Mouse (Mus musculus): Measurements from ENCODE around the gene Htatip2. TPM values are rescaled to one million over a fixed set of nuclear protein-coding genes. Genes with fewer than 3 reads are reported as not detected.
A peak's percentile ranks its signal among the peaks of the same experiment; 100 is the strongest.

Gene Htatip2
- total RNA-seq (2021) = 1 to 10 TPM; 7.0 to 8.1 TPM

DNA sequence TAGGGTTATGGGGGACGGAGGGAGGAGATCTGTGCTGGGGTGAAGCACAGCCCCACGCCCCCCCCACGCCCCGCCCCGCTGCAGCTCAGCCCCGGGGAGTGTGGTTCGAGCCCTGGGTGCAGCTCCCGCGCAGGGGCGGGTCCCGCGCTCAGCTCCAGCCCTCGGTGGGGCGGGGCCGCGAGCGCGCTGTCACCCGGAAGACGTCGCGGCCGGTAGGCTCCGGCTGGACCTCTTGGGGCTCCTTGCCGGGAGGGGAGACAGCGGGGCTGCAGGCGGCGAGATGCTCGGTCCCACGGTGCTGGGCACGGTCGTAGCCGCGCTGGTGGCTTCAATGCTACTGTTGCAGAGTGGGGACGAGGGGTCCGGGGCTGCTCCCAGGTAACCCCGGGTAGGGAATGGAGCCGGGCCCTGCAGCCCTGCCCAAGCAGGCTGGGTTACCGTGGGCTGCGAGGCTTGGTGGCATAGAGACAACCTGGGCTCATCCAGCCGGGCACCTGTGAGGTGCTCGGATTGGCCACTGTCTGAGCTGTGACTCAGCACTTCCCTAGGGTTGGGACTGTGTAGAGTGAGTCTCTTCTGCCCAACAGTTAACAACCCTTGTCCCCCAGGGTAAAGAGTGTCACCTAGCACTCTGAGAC is at the start of gene Htatip2:
Htatip2 (plus strand) TSS at position 182 of the 638 bp plus-strand sequence.
- intact Hi-C loops (cut with DNase I) = no loop called here

DNA sequence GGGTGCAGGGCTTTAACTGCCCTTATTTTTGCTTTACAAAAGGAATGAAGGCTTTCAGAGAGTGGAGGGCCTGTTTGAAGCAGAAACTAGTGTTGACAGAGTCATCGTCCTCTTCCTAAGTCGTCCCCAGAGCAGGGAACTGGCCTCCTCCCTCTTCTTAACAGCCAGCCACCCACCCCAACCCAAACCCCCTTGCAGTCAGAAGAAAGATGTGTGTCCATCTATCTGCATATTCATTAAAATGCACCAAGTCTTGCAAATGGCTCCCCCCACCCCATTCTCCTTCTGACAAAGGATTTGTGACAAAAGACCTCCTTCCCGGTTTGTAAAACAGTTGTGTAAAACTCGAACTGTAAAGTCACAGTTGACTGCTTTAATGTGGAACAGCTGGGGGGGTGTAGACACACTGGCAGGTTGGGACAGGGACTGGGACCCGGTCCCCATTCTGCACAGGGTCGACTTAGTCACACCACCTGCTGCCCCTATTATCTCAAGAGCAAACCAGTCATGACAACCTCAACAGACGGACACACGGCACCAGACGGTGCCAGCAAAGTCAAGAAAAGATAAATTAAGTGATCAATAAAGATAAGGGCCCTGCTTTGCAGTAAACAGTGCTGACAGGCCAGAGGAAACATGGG is 49.4 kb upstream of the Htatip2 start:
- no peak for DNase-seq (ENCODE audit: extremely low spot score in 1 of 2, low spot score in 2 of 2)
- intact Hi-C loops (cut with DNase I) = no loop called here

More for the DNA sequence above, at the start of gene Htatip2:
- peak in 1 of 2 experiments; percentile 70 for DNase-seq (ENCODE audit: extremely low spot score in 1 of 2, low spot score in 2 of 2)

DNA sequence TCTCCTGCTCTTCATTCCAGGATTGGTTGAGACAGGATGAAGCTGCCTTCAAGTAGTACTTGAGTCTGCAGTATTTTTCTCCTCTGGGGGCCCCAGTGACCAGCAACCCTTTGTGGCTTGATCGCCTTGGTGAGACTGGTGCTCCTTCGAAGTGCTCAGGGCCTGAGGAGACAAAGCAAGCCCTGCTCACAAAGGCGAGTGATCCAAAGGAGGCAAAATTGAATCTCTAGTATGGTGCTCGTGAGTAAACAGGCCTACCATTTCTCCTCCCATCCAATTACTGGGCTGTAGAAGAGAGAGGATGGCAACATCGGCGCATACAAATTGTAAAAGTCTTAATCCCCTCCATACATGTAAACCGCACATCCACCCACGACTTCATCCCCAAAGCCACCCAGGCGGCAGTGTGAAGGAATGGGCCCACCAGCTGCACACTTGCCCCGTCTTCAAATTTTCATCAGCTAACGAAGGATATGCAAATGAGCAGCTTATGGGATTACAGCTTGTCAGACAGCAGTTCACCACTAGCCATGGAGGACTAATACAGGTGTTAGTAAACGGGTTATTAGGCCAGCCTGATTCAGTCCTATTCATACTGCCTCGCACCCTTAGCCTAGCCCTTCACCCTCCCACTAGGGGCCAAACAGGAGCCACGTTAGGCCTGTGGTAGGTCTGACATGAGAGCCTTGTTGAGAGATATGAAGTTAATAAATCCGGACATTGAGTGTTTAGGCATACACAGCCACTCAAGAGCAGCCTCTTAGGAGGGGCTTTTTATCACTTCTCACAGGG is 40.8 kb upstream of the Htatip2 start:
- no peak for DNase-seq (ENCODE audit: extremely low spot score in 1 of 2, low spot score in 2 of 2)
- intact Hi-C loops (cut with DNase I) = no loop called here

DNA sequence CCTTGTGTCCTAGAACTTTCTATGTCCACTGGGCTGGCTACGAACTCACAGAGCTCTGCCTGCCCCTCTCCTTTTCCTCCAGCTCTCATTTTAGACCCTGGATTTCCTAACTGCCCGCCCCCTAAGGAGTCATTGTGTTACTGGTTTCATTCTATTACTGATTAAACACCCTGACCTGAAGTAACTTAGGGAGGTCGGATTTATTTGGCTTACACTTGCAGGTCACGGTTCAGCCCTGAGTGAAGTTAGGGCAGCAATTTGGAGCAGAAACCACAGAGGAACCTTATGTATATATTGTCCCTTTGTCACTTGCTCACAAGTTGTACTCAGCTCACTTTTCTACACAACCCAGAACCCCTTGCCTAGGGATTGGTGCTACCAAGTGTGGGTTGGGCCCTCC is 24.6 kb upstream of the Htatip2 start:
- DNase-seq (ENCODE audit: extremely low spot score in 1 of 2, low spot score in 2 of 2) = no peak
- intact Hi-C loops (cut with DNase I) = no loop called here

DNA sequence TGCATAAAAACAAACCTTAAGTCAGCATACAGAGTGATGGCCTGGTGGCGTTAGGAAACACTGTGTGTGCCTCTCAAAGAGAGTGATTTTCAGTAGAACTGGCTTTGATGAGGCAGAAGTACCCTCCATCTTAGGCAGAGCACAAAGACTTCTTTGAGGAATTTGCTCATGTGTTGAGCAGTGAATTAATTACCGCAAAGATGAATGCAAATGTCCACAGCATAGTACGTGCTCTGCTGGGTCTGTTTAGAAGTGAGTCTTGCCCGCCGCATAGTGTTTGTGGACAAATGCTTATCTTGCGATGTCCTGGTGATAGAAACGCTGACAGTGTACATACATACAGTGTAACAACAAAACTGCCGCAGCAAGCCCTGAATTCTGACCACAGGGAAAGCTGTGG is 19.5 kb upstream of the Htatip2 start:
- intact Hi-C loops (cut with DNase I) = no loop called here
- DNase-seq (ENCODE audit: extremely low spot score in 1 of 2, low spot score in 2 of 2) = no peak

DNA sequence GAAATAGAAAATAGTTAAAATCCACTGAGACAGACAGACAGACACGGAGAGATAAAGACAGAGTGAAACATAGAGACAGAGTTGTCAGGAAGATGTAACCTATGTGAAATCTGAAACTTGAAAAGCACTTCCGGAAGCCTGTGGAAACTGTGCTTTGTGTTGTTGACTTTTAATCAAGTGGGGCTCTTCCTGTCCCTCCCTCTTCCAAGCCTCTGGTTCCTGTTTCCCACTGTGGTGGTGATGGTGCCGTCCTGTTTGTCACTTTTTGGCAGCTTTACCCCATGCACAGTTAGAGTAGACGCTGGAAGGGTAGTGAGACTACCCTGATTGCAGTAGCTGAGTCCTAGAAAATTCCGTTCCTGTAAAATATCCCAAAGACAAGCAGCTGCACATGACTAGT is 17.4 kb upstream of the Htatip2 start:
- intact Hi-C loops (cut with DNase I) = loop anchor here (10.0 kb wide), 1 partner anchor 267 kb away; no protein-coding TSS in a partner anchor
- DNase-seq (ENCODE audit: extremely low spot score in 1 of 2, low spot score in 2 of 2) = no peak

DNA sequence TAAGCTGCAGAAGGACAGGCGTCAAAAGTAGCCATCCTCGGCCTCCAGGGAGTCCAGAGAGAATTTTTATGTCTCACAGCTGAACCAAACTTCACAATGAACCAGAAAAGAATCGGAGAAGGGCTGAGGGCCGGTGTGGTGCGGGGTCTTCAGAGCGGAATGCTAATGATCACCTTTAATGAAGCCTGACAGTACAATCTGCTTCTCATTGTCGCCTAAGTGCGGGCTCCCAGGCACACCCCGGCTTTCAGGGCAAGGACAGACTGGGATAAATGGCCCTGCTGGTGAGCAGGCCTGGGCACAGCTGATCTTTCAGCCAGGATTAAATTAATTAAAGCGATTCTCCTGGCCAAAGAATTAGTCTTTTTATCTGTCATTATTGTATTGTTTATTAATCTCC is 17.0 kb upstream of the Htatip2 start:
- DNase-seq (ENCODE audit: extremely low spot score in 1 of 2, low spot score in 2 of 2) = no peak

DNA sequence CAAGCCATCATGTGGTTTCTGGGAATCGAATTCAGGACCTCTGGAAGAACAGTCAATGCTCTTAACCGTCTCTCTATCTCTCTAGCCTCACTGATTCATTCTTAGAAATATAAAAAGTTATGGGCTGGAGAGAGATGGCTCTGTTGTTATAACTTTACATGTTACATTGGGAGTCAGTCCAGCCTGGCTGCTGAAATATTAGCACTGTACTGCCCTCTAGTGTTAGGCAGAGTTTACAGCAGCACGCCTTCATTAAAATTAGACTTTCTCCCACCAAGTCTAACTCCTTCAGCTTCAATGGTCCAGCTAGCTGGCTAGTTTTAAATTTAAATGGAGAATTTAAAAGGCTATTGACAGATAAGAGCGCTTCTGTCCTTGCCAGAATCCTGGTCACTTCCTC is 7.8 kb upstream of the Htatip2 start:
- DNase-seq (ENCODE audit: extremely low spot score in 1 of 2, low spot score in 2 of 2) = peak in 1 of 2 experiments; percentile 37

More for the DNA sequence above, 17.0 kb upstream of the Htatip2 start:
- intact Hi-C loops (cut with DNase I) = loop anchor here (10.0 kb wide), 1 partner anchor 267 kb away; no protein-coding TSS in a partner anchor

DNA sequence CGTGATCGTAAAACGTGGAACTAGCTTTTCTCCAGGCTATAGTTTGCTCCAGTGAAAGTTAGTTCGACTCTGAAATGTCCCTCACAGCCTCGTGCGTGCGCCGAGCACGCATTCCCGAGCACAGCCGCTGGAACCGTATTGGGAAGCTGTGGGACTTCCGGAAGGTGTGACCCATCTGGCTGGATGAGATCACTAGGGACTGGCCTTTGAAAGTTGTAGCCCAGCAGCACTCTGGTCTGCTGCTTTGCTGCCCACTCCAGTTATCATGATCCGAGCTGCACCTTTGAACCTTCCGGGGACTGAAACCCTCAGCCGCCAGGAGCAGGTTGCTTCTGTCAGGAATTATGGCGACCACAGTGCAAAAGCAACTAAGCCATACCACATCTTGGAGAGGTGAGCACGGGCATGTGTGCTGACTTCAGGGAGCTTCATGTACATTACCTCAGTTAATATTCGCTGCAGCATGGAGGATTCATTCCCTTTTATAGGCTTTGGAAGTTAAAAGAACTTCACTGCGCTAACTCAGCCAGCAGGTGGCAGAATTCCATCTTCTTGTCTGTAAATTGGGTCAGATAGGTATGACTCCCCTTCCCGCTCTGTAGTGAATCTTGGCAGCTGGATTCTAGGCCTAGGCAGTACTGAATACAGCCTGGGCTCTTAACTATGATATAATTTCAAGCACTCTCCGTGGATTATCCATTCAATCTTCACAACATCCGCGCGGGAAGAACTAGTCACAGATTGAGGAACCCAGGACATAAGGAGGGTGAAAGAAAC is 6.0 kb upstream of the Htatip2 start:
- intact Hi-C loops (cut with DNase I) = no loop called here
- DNase-seq (ENCODE audit: extremely low spot score in 1 of 2, low spot score in 2 of 2) = peak; percentile 27 to 39

More for the DNA sequence above, 7.8 kb upstream of the Htatip2 start:
- intact Hi-C loops (cut with DNase I) = no loop called here

DNA sequence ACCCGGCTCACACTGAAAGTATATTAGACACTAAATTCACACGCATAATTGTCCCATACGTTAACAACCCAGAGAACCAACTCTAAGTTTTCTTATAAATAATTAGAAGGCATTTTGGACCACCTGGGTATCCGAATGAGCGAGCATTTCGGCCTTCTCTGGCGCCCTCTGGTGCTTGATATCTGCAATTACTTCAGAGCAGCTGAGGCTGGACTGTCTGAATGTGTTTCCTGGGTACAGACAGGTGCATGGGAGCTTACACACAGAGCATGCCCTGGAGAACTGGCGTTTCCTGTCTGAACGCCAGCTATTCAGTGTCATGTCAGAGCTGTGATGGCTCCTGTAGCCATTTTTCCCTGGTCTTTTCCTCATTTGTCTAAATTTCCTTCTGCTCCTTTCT is 4.1 kb upstream of the Htatip2 start:
- no peak for DNase-seq (ENCODE audit: extremely low spot score in 1 of 2, low spot score in 2 of 2)
- intact Hi-C loops (cut with DNase I) = loop anchor here (1.0 kb wide), 1 partner anchor 138 kb away; no protein-coding TSS in a partner anchor

DNA sequence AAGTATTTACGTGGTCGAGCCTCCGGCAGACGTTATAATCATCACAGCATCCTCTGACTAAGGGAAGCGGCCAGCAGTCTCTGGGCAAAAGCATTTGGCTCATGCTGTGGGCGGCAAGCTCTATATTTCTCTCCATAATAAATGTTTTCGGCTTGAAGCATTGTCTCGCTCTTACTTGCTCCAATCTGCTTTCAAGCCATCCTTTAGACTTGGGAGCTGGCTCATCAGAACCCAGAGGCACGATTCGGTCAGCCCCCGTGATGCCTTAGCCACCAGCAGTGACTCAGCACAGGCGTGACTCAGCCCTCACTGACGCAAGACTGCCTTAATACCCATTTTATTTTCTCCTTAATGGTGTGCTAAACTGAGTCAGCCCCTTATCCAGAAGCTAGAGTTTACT is 3.7 kb downstream of the Htatip2 start:
- intact Hi-C loops (cut with DNase I) = no loop called here
- no peak for DNase-seq (ENCODE audit: extremely low spot score in 1 of 2, low spot score in 2 of 2)

DNA sequence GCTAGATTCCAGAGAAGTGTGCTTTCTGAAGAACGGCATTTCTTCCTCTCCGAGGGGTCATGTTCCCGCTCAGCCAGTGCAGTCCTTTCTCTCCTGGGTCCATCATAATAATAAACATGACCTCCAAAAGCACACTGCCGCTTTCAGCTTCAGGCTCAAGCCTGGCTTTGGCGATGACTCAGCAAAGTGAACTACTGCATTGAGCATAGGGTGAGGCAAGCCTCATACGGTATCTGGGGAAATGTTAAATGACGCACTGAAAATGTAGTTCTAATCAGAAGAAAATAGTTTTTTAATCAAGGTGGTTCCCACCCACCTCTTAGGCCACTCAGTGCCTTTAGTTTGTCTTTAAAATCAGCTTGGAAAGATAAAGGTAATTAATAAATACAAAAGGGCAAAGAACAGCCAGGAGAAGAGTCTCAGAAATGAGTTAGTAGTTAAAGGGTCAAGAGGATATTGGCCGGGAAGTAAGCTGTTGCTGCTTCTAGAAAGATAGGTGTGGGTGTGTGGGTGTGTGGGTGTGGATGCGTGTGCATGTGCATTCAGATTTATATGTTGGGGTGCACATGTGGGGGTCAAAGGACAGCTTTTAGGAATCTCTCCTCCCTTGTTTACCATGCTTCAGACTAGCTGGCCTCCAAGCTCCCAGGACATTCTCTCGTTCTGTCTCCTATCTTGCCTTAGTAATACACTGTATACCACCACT is 5.2 kb downstream of the Htatip2 start:
- intact Hi-C loops (cut with DNase I) = no loop called here
- DNase-seq (ENCODE audit: extremely low spot score in 1 of 2, low spot score in 2 of 2) = no peak

DNA sequence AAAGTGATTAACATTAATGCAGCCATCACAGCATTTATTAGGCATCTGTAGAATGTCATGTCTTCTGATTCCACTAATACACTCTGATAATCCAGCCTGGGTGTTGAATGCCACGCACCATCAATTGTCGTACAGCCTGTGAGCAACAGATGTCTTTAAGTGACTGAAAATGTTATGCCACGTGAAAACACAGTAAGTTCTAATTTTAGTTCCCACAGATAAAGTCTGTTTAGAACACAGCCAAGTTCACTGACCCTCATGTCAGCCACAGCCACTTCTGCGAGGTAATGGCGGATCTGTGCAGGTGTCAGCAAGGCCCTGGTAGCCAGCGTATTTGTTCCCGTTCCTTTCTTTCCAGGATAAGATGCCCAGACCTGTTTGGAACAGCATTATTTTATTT is 7.3 kb downstream of the Htatip2 start:
- DNase-seq (ENCODE audit: extremely low spot score in 1 of 2, low spot score in 2 of 2) = no peak
- intact Hi-C loops (cut with DNase I) = no loop called here

DNA sequence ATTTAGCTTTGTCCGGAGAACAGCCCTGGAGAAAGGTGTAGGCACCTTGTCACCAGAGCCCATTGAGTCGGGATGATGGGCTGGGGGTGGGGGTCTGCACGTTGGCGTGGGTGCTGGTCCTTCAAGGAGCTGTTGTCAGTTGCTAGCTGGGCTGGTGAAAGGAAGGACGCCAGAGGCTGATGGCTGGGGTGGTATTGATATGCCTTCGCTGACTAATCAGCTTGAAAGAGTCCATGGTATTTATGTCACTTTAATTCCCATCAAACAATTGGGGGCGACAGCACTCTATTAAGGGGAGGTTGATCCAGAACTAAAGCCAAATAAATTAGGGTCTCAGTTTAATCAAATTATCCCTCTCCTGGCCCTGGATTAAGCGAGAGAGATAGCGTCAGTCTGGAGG is 9.6 kb downstream of the Htatip2 start:
- DNase-seq (ENCODE audit: extremely low spot score in 1 of 2, low spot score in 2 of 2) = no peak
- intact Hi-C loops (cut with DNase I) = no loop called here

DNA sequence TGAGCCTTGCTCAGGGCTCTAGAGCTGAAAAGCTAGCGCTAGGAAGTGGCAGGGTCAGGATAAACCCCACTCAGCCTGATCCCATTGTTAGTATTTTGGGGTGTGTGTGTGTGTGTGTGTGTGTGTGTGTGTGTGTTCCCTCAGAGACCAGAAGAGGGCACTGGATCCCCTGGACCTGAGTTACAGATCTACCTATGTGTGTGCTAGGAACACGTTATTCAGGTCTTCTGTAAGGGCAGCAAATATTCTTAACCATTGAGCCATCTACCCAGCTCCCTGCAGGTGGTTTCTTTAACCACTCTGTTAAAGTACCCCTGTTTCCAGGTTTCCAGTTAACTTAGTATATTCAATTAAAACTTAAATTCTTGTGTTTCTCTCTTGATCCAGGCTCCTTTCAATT is 15.5 kb downstream of the Htatip2 start:
- intact Hi-C loops (cut with DNase I) = no loop called here
- DNase-seq (ENCODE audit: extremely low spot score in 1 of 2, low spot score in 2 of 2) = no peak

DNA sequence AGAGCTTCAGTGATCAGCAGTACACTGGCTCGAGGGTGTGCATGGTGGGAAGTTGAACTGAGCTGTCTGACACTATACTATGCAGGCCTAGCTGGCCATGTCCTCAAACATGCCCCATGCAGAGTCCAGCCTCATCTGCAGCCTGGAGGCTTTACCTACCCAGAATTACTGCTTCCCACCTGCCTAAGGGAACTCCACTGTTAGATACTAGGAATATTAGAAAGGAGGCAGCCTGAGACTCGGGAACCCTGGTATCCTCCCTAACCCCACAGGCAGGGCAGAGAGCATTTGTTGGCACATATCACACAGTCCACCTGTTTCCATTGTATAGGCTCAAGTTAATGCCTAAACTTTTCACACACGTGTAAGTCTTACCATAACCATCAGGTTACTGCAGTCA is 18.7 kb downstream of the Htatip2 start:
- intact Hi-C loops (cut with DNase I) = loop anchor here (5.0 kb wide), 1 partner anchor 145 kb away; no protein-coding TSS in a partner anchor
- no peak for DNase-seq (ENCODE audit: extremely low spot score in 1 of 2, low spot score in 2 of 2)

DNA sequence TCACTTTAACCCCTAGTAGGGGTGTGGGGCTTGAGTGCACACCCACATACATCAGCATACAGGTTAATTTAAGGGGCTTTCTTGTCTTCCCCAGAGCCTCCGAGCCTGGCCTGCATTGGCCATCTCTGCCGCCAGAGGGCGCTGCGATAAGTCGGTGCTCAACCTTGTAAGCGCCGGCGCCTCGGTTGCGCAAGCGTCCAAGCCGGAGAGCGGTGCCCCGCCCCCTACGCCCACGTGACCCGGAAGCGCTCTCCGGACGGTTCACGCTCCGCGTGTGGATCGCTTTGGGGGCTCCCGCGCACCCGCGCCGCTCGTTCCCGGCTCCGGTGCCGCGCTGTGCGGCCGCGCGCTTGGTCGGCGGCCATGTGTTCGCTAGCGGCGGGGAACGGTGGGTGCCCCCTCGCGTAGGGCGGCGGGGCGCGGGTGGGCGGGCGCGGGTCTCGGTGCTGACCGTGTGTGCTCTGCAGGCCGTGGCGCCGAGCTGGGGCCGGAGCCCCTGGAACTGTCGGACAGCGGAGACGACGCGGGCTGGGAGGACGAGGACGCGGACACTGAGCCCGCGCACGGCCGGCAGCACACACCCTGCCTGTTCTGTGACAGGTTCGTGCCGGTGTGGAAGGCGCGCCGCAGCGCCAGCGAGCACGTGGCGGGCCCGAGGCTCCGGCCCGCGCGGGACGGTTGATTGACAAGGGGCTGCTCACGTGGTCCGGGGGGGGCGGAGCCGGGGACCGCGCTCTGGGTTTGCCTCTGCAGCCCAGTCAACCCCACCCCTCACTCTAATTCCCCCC is 19.4 kb downstream of the Htatip2 start, which contains the start of gene Prmt3:
Prmt3 (plus strand) TSS at position 233 of the 788 bp plus-strand sequence.
- DNase-seq (ENCODE audit: extremely low spot score in 1 of 2, low spot score in 2 of 2) = peak; percentile 97 to 99
- intact Hi-C loops (cut with DNase I) = loop anchor here (5.0 kb wide), 1 partner anchor 144 kb away; no protein-coding TSS in a partner anchor

Measured in left cerebral cortex, postnatal 10 days (tissue).